Mouse (Mus musculus): ENCODE results near the gene Hrh1.
"Not testable (repeated sequence)": the region's sequence is repeated elsewhere in the genome, so short reads cannot be mapped to it uniquely, and the experiment has no call there.

The Hrh1 gene

GRCm38 (mm10) chr6:114462747-114463146 lies 65.0 kb downstream of the Hrh1 start:
- DNase-seq, result peak; percentile 39

GRCm38 (mm10) chr6:114473541-114473940 lies 75.8 kb downstream of the Hrh1 start:
- no peak for DNase-seq

- DNase-seq, result no peak
These were observed 76.3 kb downstream of the Hrh1 start for GRCm38 (mm10) chr6:114474059-114474458.

GRCm38 (mm10) chr6:114474911-114475310 lies 77.2 kb downstream of the Hrh1 start:
- no peak for DNase-seq

GRCm38 (mm10) chr6:114478771-114479170 lies 81.0 kb downstream of the Hrh1 start:
- DNase-seq, result peak; percentile 43

- DNase-seq, result no peak
These were observed 82.1 kb downstream of the Hrh1 start for GRCm38 (mm10) chr6:114479644-114480410.

- no peak for DNase-seq
These were observed 91.6 kb downstream of the Hrh1 start for GRCm38 (mm10) chr6:114489371-114489770.

GRCm38 (mm10) chr6:114492588-114492987 lies 94.9 kb downstream of the Hrh1 start:
- not testable (repeated sequence) for DNase-seq

GRCm38 (mm10) chr6:114494987-114495386 lies 97.3 kb downstream of the Hrh1 start:
- peak; percentile 24 for DNase-seq

- not testable (repeated sequence) for DNase-seq
These were observed 116.3 kb downstream of the Hrh1 start for GRCm38 (mm10) chr6:114514038-114514437.

GRCm38 (mm10) chr6:114528709-114529108 lies 131.0 kb downstream of the Hrh1 start:
- not testable (repeated sequence) for DNase-seq
